Mouse (Mus musculus) liver, postnatal 0 days (tissue): Measurements from ENCODE around the gene Mfsd4a. TPM values are rescaled to one million over a fixed set of nuclear protein-coding genes. Genes with fewer than 3 reads are reported as not detected.

Experiments used
- ATAC-seq: fragments of 200-750 bp; cut with Nextera tagmentation; 2 replicates; pipeline ENCODE4 v1.8.0; 2017; ENCODE audit warnings: mild to moderate bottlenecking, moderate library complexity
- DNase-seq: peaks from one replicate; pipeline ENCODE4 v3.0.0-alpha.2; 2016
- H3K27ac ChIP-seq: fragments of 300-500 bp; sonication (generic); 2 replicates; pipeline ENCODE4 v1.5.1; 2014; ENCODE audit warnings: antibody characterized with exemption, moderate library complexity, mild to moderate bottlenecking, low read depth
- H3K27me3 ChIP-seq: fragments of 300-500 bp; sonication (generic); 2 replicates; pipeline ENCODE4 v1.6.1; 2014; ENCODE audit warnings: low read length, control low read depth, mixed read lengths; ENCODE audit not compliant: insufficient read depth
- H3K36me3 ChIP-seq: fragments of 300-500 bp; sonication (generic); replicated peaks from 2 replicates; pipeline ENCODE4 v1.6.1; 2014; ENCODE audit warnings: mild to moderate bottlenecking, control low read depth, low read length, moderate library complexity, mixed read lengths; ENCODE audit not compliant: insufficient read depth
- H3K4me1 ChIP-seq: fragments of 300-500 bp; sonication (generic); 2 replicates; pipeline ENCODE4 v1.6.1; 2014; ENCODE audit warnings: antibody characterized with exemption, mild to moderate bottlenecking, control low read depth; ENCODE audit not compliant: insufficient read depth
- H3K4me2 ChIP-seq: fragments of 300-500 bp; sonication (generic); 2 replicates; pipeline ENCODE4 v1.6.1; 2014; ENCODE audit warnings: low read depth, mild to moderate bottlenecking, low read length, moderate library complexity, mixed read lengths
- H3K4me3 ChIP-seq: fragments of 300-500 bp; sonication (generic); 2 replicates; pipeline ENCODE4 v1.5.1; 2014; ENCODE audit warnings: low read depth, low read length
- H3K9ac ChIP-seq: fragments of 300-500 bp; sonication (generic); replicated peaks from 2 replicates; pipeline ENCODE4 v1.6.1; 2014; ENCODE audit warnings: mild to moderate bottlenecking, moderate library complexity
- H3K9me3 ChIP-seq: fragments of 300-500 bp; sonication (generic); 2 replicates; pipeline ENCODE4 v1.6.1; 2016; ENCODE audit warnings: mild to moderate bottlenecking, control low read depth, low read length, mixed read lengths
- CTCF ChIP-seq: sonication (generic); IDR thresholded peaks from 2 replicates; pipeline ENCODE4 v1.5.1; 2016; ENCODE audit warnings: antibody characterized with exemption, low read depth
- EP300 ChIP-seq: IDR thresholded peaks from 2 replicates; pipeline ENCODE4 v1.6.1; 2016; ENCODE audit warnings: antibody characterized with exemption, low read depth, mild to moderate bottlenecking
- WGBS: fragments of 180-500 bp; shearing (Covaris S2); extraction: QIAGEN DNeasy Blood & Tissue Kit; methylation state at CpG from one replicate; pipeline ENCODE4 v1.1.7; 2014; ENCODE audit not compliant: insufficient replicate concordance; 5-methylcytosine and 5-hydroxymethylcytosine counted together
- polyA plus RNA-seq: library from polyadenylated mRNA; unstranded; fragments of >200 nt; fragmentation: Nextera tagmentation; extraction: Ambion mirVana; gene quantifications from 2 replicates; pipeline ENCODE4 v1.2.1, GENCODE M21; 2015

Gene Mfsd4a
- polyA plus RNA-seq, 1 experiment from 2014 or later = 2.8 TPM

- 78% methylated on average over 10 of the region's 10 CpGs for WGBS
- Histone ChIP-seq H3K27me3 (no peaks in the 10 kb centered on the region), H3K9ac (no peak overlapping the region), H3K4me3 (no peak overlapping the region), H3K27ac (no peak overlapping the region), H3K4me1 (no peaks in the 10 kb centered on the region), H3K4me2 (no peak overlapping the region), H3K9me3 (no peaks in the 10 kb centered on the region), H3K36me3 (no peaks in the 10 kb centered on the region)
- ATAC-seq (no peak), DNase-seq (peak; percentile 11)
- TF ChIP-seq EP300 = no peak
- TF ChIP-seq CTCF = no peak
Observed at GRCm38 (mm10) chr1:132075576-132075975, 7.7 kb upstream of the Mfsd4a start.

DNA sequence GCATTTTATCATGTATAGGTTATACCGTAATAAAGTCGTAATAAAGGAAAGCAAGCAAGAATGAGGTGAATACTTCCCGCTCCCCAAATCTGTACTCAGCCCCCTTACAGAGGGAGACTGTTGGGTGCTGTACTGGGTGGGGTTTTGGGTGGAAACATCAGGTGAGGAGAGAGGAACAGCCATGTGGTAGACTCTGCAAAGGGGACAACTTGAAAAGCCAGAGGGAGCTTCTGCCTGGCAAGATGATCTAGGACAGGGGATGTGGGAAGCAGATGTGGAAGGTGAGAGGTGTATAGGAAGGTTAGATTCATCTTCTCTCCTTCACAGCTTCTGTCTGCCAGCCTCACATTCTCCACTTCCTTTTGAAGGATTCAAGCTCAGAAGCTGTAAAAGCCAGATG lies 2.8 kb upstream of the Mfsd4a start:
- H3K27ac ChIP-seq = no peak overlapping the region
- no peaks in the 10 kb centered on the region for H3K36me3 ChIP-seq
- TF ChIP-seq EP300 (no peak), CTCF (no peak)
- WGBS = 83% methylated on average over 3 of the region's 3 CpGs
- H3K9me3 ChIP-seq = no peaks in the 10 kb centered on the region
- ATAC-seq (no peak), DNase-seq (no peak)
- H3K9ac ChIP-seq = no peak overlapping the region
- H3K4me2 ChIP-seq = no peak overlapping the region
- H3K4me1 ChIP-seq = peaks cover 9% of the 10 kb centered on the region
- H3K27me3 ChIP-seq = peaks cover 41% of the 10 kb centered on the region
- H3K4me3 ChIP-seq = no peak overlapping the region

DNA sequence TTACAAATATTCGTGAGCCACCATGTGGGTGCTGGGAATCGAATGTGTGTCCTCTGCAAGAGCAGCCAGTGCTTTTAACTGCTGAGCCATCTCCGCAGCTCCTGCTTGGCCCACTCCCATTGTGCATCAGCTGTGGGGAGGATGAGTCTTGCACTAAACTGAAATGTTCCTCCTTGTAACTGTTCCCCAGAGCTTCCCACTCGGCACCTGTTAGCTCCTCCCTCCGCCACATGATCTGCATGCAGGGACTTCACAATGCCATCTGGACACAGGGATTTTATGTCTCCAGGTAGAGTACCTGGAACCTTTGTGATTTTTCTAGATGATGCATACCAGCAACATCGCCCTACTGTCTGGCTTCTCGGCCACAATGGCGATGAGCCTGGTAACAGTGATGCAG lies 1.6 kb upstream of the Mfsd4a start:
- Histone ChIP-seq H3K4me2 (no peak overlapping the region), H3K4me3 (no peak overlapping the region), H3K9me3 (no peaks in the 10 kb centered on the region), H3K4me1 (peaks cover 9% of the 10 kb centered on the region), H3K27ac (no peak overlapping the region), H3K9ac (no peak overlapping the region), H3K36me3 (no peaks in the 10 kb centered on the region), H3K27me3 (peaks cover 48% of the 10 kb centered on the region)
- no peak for DNase-seq
- TF ChIP-seq EP300 = no peak
- no peak for TF ChIP-seq CTCF
- no peak for ATAC-seq
- 80% methylated on average over 8 of the region's 8 CpGs for WGBS

GRCm38 (mm10) chr1:132065475-132066172 lies 2.2 kb downstream of the Mfsd4a start:
- Histone ChIP-seq H3K4me2 (no peak overlapping the region), H3K9ac (no peak overlapping the region), H3K27ac (no peak overlapping the region), H3K4me3 (no peak overlapping the region), H3K36me3 (no peaks in the 10 kb centered on the region), H3K4me1 (peaks cover 9% of the 10 kb centered on the region), H3K9me3 (no peaks in the 10 kb centered on the region), H3K27me3 (peaks cover 48% of the 10 kb centered on the region)
- 58% methylated on average over 8 of the region's 8 CpGs for WGBS
- ATAC-seq (no peak), DNase-seq (no peak)
- TF ChIP-seq EP300 (no peak), CTCF (no peak)

DNA sequence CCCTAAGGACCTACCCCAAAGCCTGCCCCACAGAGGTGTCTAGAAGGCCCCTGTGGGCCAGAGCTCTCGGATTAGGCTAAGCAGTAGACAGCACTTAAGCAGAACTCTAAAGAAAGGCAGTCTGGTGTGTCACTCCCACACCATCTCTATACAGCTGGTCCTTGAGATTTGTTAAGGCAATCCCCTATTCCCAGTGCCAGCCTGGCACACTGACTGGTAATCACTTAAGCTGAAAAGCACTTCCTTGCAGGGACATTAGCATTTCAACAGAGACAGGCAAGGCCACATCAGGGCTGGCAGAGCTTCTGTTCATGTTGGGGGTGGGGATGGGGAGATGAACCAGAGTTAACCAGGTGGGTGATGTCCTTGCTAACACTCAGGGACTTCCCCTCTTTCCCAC lies 2.9 kb downstream of the Mfsd4a start:
- Histone ChIP-seq H3K36me3 (no peaks in the 10 kb centered on the region), H3K4me2 (no peak overlapping the region), H3K4me3 (no peak overlapping the region), H3K9me3 (no peaks in the 10 kb centered on the region), H3K27me3 (peaks cover 48% of the 10 kb centered on the region), H3K4me1 (peaks cover 9% of the 10 kb centered on the region), H3K27ac (no peak overlapping the region), H3K9ac (no peak overlapping the region)
- 62% methylated on average over 1 of the region's 1 CpGs for WGBS
- TF ChIP-seq EP300 (no peak), CTCF (no peak)
- DNase-seq = no peak
- ATAC-seq = no peak

DNA sequence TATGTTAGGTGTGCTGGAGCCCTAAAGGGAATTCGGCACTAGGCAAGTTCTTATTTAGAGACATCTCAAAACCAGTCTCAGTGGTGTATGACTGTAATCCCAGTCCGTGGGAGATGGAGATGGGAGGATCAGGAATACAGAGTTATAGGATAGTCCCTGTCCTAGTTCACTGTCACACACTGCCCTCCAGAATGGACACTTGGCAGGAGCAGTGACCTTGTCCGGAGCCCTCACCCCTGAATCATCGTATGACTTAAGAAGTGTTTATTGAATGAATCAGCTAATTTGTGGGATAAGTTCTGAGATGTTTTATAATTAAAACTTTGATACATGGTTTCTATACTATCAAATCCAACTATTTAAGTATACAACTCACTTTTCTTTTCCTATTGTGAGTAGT lies 4.8 kb downstream of the Mfsd4a start:
- no peak overlapping the region for H3K27ac ChIP-seq
- H3K27me3 ChIP-seq = peaks cover 30% of the 10 kb centered on the region
- no peaks in the 10 kb centered on the region for H3K9me3 ChIP-seq
- peaks cover 8% of the 10 kb centered on the region for H3K4me1 ChIP-seq
- TF ChIP-seq EP300 (no peak), CTCF (no peak)
- 74% methylated on average over 4 of the region's 4 CpGs for WGBS
- H3K36me3 ChIP-seq = no peaks in the 10 kb centered on the region
- DNase-seq (no peak), ATAC-seq (no peak)
- no peak overlapping the region for H3K4me2 ChIP-seq
- H3K9ac ChIP-seq = no peak overlapping the region
- H3K4me3 ChIP-seq = no peak overlapping the region
